8 mouse cellular contexts compared by ENCODE assay signal in the genomic region with DNA sequence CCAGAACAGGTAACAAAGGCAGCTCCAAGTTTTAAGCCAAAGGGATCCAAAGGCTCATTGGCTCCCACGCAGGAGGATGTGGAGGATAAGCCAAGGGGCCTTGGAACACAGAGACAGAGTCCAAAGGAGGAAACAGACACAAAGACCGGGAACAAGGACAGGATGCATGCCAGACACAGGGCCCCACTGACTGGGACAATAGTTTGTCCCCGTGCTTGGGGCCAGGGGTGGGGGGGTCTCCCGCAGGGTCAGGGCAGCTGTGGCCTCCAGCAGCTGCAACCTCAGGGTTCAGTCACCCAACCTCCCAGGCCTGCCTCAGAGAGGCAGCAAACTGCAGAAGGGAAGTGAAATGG. TPM values are rescaled to one million over a fixed set of nuclear protein-coding genes. Genes with fewer than 3 reads are reported as not detected.
DNase-seq lines count a peak whose midpoint lies in the region; ATAC-seq and TF ChIP-seq lines count a peak whose summit lies in the region.

No protein-coding gene starts in this region.

- peaks cover 31% of the 10 kb centered on the region for H3K4me1 ChIP-seq in forebrain, embryonic 15.5 days
- peaks cover 22% of the 10 kb centered on the region; the same call in 1 of the 2 replicates for H3K4me1 ChIP-seq in lung, postnatal 0 days (ENCODE audit: insufficient read depth, low read depth, low read length)

- H3K9me3 ChIP-seq in forebrain, embryonic 15.5 days, result no peaks in the 10 kb centered on the region
- no peaks in the 10 kb centered on the region for H3K9me3 ChIP-seq in lung, postnatal 0 days (ENCODE audit: low read length)

- no peak for ATAC-seq in forebrain, embryonic 15.5 days (replicated peaks)
- ATAC-seq in lung, postnatal 0 days, result peak; percentile 21
- no peak for ATAC-seq in erythroblast, adult 5-6 weeks (replicated peaks; ENCODE audit: low FRiP score, poor library complexity, severe bottlenecking)

- TF ChIP-seq EP300 in lung, postnatal 0 days (IDR thresholded peaks at IDR 0.05), result no peak; the same call in 1 of the 2 replicates

- no peak overlapping the region for H3K4me2 ChIP-seq in forebrain, embryonic 15.5 days (replicated peaks)
- peak overlapping the region; percentile 51; the same call in 1 of the 2 replicates for H3K4me2 ChIP-seq in lung, postnatal 0 days (replicated peaks; ENCODE audit: low read depth, low read length)

- DNase-seq in heart, adult 11 months, result peak; percentile 99
- no peak for DNase-seq in heart, postnatal 25 days (ENCODE audit: low spot score)
- DNase-seq in kidney, adult 18-20 months, result peak; percentile 45
- peak; percentile 60 for DNase-seq in lung, postnatal 0 days (ENCODE audit: low spot score)
- DNase-seq in urinary bladder, postnatal 14 days (ENCODE audit: low spot score), result no peak
- DNase-seq in layer of hippocampus, adult 8-10 months (ENCODE audit: low spot score in 2 of 2), result no peak

- intact Hi-C loops in heart, postnatal 25 days (cut with DNase I), result no loop called here

- H3K27ac ChIP-seq in forebrain, embryonic 15.5 days (replicated peaks), result peak overlapping the region; percentile 34; the same call in 1 of the 2 replicates
- H3K27ac ChIP-seq in lung, postnatal 0 days (ENCODE audit: low read length), result peak overlapping the region; percentile 86

- no peak overlapping the region for H3K9ac ChIP-seq in forebrain, embryonic 15.5 days (replicated peaks)
- H3K9ac ChIP-seq in lung, postnatal 0 days (replicated peaks; ENCODE audit: low read depth), result no peak overlapping the region

- H3K27me3 ChIP-seq in forebrain, embryonic 15.5 days, result no peaks in the 10 kb centered on the region
- H3K27me3 ChIP-seq in lung, postnatal 0 days (replicated peaks; ENCODE audit: insufficient read depth, low read length), result no peaks in the 10 kb centered on the region

- no peak overlapping the region for H3K4me3 ChIP-seq in forebrain, embryonic 15.5 days
- no peak overlapping the region for H3K4me3 ChIP-seq in lung, postnatal 0 days (ENCODE audit: low read depth, low read length)

- 35% methylated on average over 4 of the region's 4 CpGs for WGBS in forebrain, embryonic 15.5 days
- WGBS in lung, postnatal 0 days, result 43% methylated on average over 4 of the region's 4 CpGs

- H3K36me3 ChIP-seq in forebrain, embryonic 15.5 days, result peaks cover 10% of the 10 kb centered on the region
- H3K36me3 ChIP-seq in lung, postnatal 0 days (ENCODE audit: insufficient read depth, low read length), result no peaks in the 10 kb centered on the region

- TF ChIP-seq CTCF in lung, postnatal 0 days (IDR thresholded peaks at IDR 0.05), result no peak

RNA-seq across cellular contexts. Expression of a gene that starts 2.9 kb away (rescaled TPM):
- total RNA-seq in heart, postnatal 25 days (2021), result 10 to 100 TPM; 50.1 to 51.1 TPM
- polyA plus RNA-seq in forebrain, embryonic 15.5 days (2015; fragmentation: Nextera tagmentation; extraction: Ambion mirVana), result 118 and 120 TPM in 2 replicates
- polyA plus RNA-seq in lung, postnatal 0 days (2015; fragmentation: Nextera tagmentation; extraction: Ambion mirVana), result 105 and 106 TPM in 2 replicates
- total RNA-seq in erythroblast, adult 5-6 weeks (2015; ENCODE audit: low replicate concordance), result 23.6 and 66.1 TPM in 2 replicates
- total RNA-seq in erythroblast, adult 5-6 weeks (2017; ENCODE audit: low replicate concordance), result 2.0 and 7.7 TPM in 2 replicates
- total RNA-seq in layer of hippocampus, adult 8-10 months (2022), result 100 to 1,000 TPM; 144 to 155 (median 147) TPM

RNA-seq across cellular contexts. Expression of a gene that starts 10.2 kb away (rescaled TPM):
- total RNA-seq in heart, postnatal 25 days (2021), result 1 to 10 TPM; 3.0 to 4.5 TPM
- polyA plus RNA-seq in forebrain, embryonic 15.5 days (2015; fragmentation: Nextera tagmentation; extraction: Ambion mirVana), result 8.0 and 8.5 TPM in 2 replicates
- polyA plus RNA-seq in lung, postnatal 0 days (2015; fragmentation: Nextera tagmentation; extraction: Ambion mirVana), result 7.1 and 7.2 TPM in 2 replicates
- 0.96 and 1.0 TPM in 2 replicates for total RNA-seq in erythroblast, adult 5-6 weeks (2015; ENCODE audit: low replicate concordance)
- 2.3 and 4.2 TPM in 2 replicates for total RNA-seq in erythroblast, adult 5-6 weeks (2017; ENCODE audit: low replicate concordance)
- 10 to 100 TPM; 47.5 to 51.9 (median 49.3) TPM for total RNA-seq in layer of hippocampus, adult 8-10 months (2022)

RNA-seq across cellular contexts. Expression of a gene that starts 15.4 kb away (rescaled TPM):
- 10 to 100 TPM; 21.0 to 21.7 TPM for total RNA-seq in heart, postnatal 25 days (2021)
- 66.8 and 68.2 TPM in 2 replicates for polyA plus RNA-seq in forebrain, embryonic 15.5 days (2015; fragmentation: Nextera tagmentation; extraction: Ambion mirVana)
- polyA plus RNA-seq in lung, postnatal 0 days (2015; fragmentation: Nextera tagmentation; extraction: Ambion mirVana), result 56.9 and 59.3 TPM in 2 replicates
- total RNA-seq in erythroblast, adult 5-6 weeks (2015; ENCODE audit: low replicate concordance), result 7.3 and 14.0 TPM in 2 replicates
- 2.6 and 3.1 TPM in 2 replicates for total RNA-seq in erythroblast, adult 5-6 weeks (2017; ENCODE audit: low replicate concordance)
- 10 to 100 TPM; 39.3 to 58.6 (median 42.8) TPM for total RNA-seq in layer of hippocampus, adult 8-10 months (2022)

RNA-seq across cellular contexts. Expression of a gene that starts 15.4 kb away (rescaled TPM):
- 1 to 10 TPM in 1 of 2 experiments, under 1 TPM in 1; 0.84 to 1.2 TPM for total RNA-seq in heart, postnatal 25 days (2021)
- 4.5 and 6.4 TPM in 2 replicates for polyA plus RNA-seq in forebrain, embryonic 15.5 days (2015; fragmentation: Nextera tagmentation; extraction: Ambion mirVana)
- 3.5 and 4.8 TPM in 2 replicates for polyA plus RNA-seq in lung, postnatal 0 days (2015; fragmentation: Nextera tagmentation; extraction: Ambion mirVana)
- not detected in 2 replicates for total RNA-seq in erythroblast, adult 5-6 weeks (2015; ENCODE audit: low replicate concordance)
- 0.94 TPM in 1 of 2 replicates, not detected in the other for total RNA-seq in erythroblast, adult 5-6 weeks (2017; ENCODE audit: low replicate concordance)
- total RNA-seq in layer of hippocampus, adult 8-10 months (2022), result 1 to 10 TPM; 2.0 to 5.0 (median 3.0) TPM

RNA-seq across cellular contexts. Expression of a gene that starts 18.5 kb away (rescaled TPM):
- total RNA-seq in heart, postnatal 25 days (2021), result under 1 TPM; 0.52 to 0.59 TPM
- polyA plus RNA-seq in forebrain, embryonic 15.5 days (2015; fragmentation: Nextera tagmentation; extraction: Ambion mirVana), result 3.2 and 4.5 TPM in 2 replicates
- polyA plus RNA-seq in lung, postnatal 0 days (2015; fragmentation: Nextera tagmentation; extraction: Ambion mirVana), result 0.98 and 1.1 TPM in 2 replicates
- 0.21 TPM in 1 of 2 replicates, not detected in the other for total RNA-seq in erythroblast, adult 5-6 weeks (2015; ENCODE audit: low replicate concordance)
- not detected in 2 replicates for total RNA-seq in erythroblast, adult 5-6 weeks (2017; ENCODE audit: low replicate concordance)
- total RNA-seq in layer of hippocampus, adult 8-10 months (2022), result 1 to 10 TPM; 3.0 to 5.4 (median 3.7) TPM

Comparison
In these comparisons a context has a peak if more than half of its experiments do, and no peak if none do; other contexts are left out.
1. DNase-seq: peak in heart, adult 11 months (single experiment), kidney, adult 18-20 months (single experiment) and lung, postnatal 0 days (single experiment); none in heart, postnatal 25 days (single experiment), urinary bladder, postnatal 14 days (single experiment) and layer of hippocampus, adult 8-10 months (0 of 2).
2. RNA of a gene that starts 10.2 kb away (total RNA-seq): 47.5 to 51.9 TPM in layer of hippocampus, adult 8-10 months; 3.0 to 4.5 TPM in heart, postnatal 25 days and 0.96 to 4.2 TPM in erythroblast, adult 5-6 weeks; every median in the first group is over 4 times any median in the second.